Mouse (Mus musculus): ENCODE measurements around the gene Mrpl24.

- TF ChIP-seq CTCF (IDR thresholded peaks at IDR 0.05; ENCODE audit: control insufficient read depth, insufficient read depth, insufficient read length): no peak
- TF ChIP-seq USF1 (IDR thresholded peaks at IDR 0.05; ENCODE audit: low read depth): no peak
- TF ChIP-seq MAX (IDR thresholded peaks at IDR 0.05): no peak
- no peak for TF ChIP-seq MYOG (IDR thresholded peaks at IDR 0.05; ENCODE audit: control insufficient read depth, extremely low read depth, insufficient read length)
- TF ChIP-seq CEBPB (IDR thresholded peaks at IDR 0.05; ENCODE audit: low read depth): no peak
Measured at GRCm38 (mm10) chr3:87970184-87970938, 51.1 kb downstream of the Mrpl24 start.

All from C2C12 (cell line).